Mouse (Mus musculus): ENCODE data around the gene H2-D1. TPM values are rescaled to one million over a fixed set of nuclear protein-coding genes. Genes with fewer than 3 reads are reported as not detected.
"Not testable (repeated sequence)": the region's sequence is repeated elsewhere in the genome, so short reads cannot be mapped to it uniquely, and the experiment has no call there.

Gene H2-D1
- polyA plus RNA-seq, 1 experiment from 2014 or later, result 37.7 TPM

DNA sequence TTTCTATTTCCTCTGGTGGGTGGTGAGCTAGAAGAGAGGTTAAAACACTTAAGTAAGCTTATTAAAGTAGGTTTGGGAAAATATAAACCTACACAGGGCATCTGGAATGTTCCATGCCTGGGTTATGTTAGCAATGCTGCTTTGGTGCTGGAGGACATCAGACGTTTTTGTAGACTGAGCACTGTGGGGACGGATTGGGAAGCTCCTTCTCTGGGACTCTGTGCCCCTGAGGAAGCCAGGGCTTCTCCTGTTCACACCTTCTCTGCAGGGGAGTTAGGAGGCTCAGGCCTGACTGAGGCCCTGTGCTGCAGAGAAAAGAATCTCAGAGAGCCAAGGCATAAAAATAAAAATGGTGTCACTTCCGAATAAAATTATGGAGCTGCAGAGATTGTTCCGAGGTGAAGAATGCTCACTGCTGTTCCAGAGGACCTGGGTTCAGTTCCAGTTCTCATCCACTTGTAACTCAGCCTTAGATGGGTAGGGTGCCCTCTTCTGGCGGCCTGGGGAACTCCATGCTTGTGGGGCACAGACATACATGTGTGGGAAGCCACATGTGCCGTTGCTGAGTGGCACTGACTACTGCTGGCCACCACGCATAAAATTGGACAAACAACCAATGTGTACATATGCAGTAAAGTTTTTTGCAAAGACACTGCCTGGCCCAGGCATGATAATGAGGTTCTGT, 37.9 kb downstream of the H2-D1 start:
- not testable (repeated sequence) for H3K4me1 ChIP-seq; H3K36me3 ChIP-seq (ENCODE audit: poor library complexity, severe bottlenecking); H3K27ac ChIP-seq; ATAC-seq; H3K4me3 ChIP-seq; H3K9me3 ChIP-seq (replicated peaks); H3K27me3 ChIP-seq; H3K9ac ChIP-seq; H3K4me2 ChIP-seq
- WGBS, result 91% methylated on average over 7 of the region's 7 CpGs

DNA sequence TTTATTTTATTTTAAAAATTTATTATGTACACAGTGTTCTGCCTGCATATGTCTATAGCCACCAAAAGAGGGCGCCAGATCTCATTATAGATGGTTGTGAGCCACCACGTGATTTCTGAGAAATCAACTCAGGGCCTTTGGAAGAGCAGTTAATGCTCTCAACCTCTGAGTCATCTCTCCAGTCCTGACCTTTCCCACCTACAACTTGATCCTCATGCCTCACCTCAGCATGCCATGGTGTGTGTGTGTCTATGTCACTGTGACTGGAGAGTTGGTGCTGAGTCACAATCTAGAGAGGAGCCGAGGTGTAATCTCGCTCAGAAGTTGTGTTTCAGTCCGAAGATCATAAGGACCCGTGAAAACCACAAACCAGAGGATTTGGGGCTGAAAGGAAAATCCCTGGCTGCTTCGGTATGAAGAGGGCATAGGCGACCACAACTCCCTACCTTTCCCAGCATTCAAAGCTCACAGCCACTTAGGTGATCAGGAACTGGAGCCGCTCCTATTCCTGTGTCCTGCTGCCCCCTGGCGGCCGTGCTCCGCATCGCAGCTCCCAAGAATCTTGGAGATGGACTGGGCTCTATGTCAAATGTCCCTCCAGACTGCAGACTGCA, 39.2 kb downstream of the H2-D1 start:
- H3K4me3 ChIP-seq, result no peak overlapping the region
- 0 out of 2 replicates have a peak, but pooled peaks cover 4% of the 10 kb centered on the region for H3K9me3 ChIP-seq (replicated peaks)
- H3K9ac ChIP-seq, result no peak overlapping the region
- no peak overlapping the region for H3K27ac ChIP-seq
- no peaks in the 10 kb centered on the region for H3K27me3 ChIP-seq
- H3K4me2 ChIP-seq, result no peak overlapping the region
- H3K36me3 ChIP-seq (ENCODE audit: poor library complexity, severe bottlenecking), result no peaks in the 10 kb centered on the region
- no peak for ATAC-seq
- H3K4me1 ChIP-seq, result no peaks in the 10 kb centered on the region
- 21% methylated on average over 13 of the region's 13 CpGs for WGBS

DNA sequence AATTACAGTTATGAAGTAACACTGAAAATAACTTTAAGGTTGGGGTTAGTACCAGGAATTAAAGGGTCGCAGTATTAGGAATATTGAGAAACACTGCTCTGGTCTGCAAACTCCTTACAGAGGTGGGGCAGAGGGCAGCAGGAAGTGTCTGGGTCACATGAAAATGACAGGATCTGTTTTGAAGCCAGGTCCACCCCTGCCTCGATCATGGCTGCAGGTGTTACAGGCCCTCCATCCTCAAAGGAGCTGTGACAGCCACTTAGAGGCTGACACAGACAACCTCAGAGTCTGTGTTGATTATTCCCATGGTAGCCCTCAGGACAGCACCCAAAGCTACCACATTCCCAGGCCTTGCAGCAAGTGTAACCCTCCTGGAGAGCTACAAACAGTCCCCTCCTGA, 40.7 kb downstream of the H2-D1 start:
- Histone ChIP-seq H3K4me2 (no peak overlapping the region), H3K4me3 (no peak overlapping the region), H3K9ac (no peak overlapping the region), H3K27me3 (no peaks in the 10 kb centered on the region), H3K36me3 (ENCODE audit: poor library complexity, severe bottlenecking) (no peaks in the 10 kb centered on the region), H3K9me3 (replicated peaks) (0 out of 2 replicates have a peak, but pooled peaks cover 4% of the 10 kb centered on the region), H3K27ac (no peak overlapping the region), H3K4me1 (no peaks in the 10 kb centered on the region)
- ATAC-seq, result no peak
- WGBS, result 88% methylated on average over 2 of the region's 2 CpGs

DNA sequence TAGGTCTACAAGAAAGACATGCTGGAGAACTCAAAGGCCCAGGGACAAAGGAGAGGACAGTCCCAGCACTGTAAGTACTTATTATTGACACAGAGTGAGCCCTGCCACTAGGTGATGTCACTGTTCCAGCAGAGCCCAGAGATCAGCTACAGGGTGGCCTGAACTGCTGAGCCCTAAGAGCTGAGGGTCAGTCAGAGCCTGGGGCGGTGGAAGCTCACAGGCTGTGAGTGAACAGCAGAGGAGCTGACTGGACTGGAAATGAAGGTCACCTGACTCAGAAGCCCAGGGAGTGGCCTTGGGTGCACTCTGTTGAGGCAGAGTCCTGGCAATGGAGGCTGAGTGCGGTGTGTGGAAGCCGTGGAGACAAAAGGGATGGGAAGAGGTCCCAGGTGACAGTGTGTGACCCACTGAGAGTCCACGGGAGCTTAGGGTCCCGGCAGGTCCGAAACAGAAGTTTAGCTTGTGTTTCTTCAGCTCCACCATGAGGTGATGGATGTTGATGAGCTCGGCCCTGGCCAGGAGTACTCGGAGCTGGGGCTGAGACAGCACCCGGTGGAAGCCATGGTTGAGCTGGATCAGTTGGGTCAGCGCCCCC, 41.3 kb downstream of the H2-D1 start:
- H3K27me3 ChIP-seq, result peaks cover 5% of the 10 kb centered on the region; the same call in 1 of the 2 replicates
- H3K36me3 ChIP-seq (ENCODE audit: poor library complexity, severe bottlenecking), result no peaks in the 10 kb centered on the region
- no peak overlapping the region for H3K9ac ChIP-seq
- H3K4me2 ChIP-seq, result no peak overlapping the region
- no peaks in the 10 kb centered on the region for H3K4me1 ChIP-seq
- no peak overlapping the region for H3K4me3 ChIP-seq
- 87% methylated on average over 10 of the region's 10 CpGs for WGBS
- no peak for ATAC-seq
- H3K27ac ChIP-seq, result no peak overlapping the region
- H3K9me3 ChIP-seq (replicated peaks), result 0 out of 2 replicates have a peak, but pooled peaks cover 4% of the 10 kb centered on the region

DNA sequence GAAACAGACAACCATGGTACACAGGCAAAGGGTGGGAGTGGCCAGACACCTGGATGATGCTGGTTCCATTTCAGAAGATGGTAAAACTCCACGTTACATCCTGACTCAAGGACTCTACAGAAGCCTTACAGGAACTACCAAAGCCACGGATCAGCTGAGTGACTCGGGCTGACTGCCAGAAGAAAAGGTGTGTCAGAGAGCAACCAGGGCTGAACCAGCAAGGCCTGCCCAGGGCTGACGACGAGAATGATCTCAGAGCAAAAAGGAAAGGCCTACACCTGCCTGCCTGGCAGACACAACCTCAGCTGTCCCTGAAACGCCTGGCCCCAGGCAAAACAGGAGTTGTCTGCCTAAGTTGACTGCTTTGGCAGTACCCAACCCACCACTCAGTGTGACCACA, 41.9 kb downstream of the H2-D1 start:
- ATAC-seq, result no peak
- Histone ChIP-seq H3K36me3 (ENCODE audit: poor library complexity, severe bottlenecking) (no peaks in the 10 kb centered on the region), H3K4me2 (no peak overlapping the region), H3K27me3 (peaks cover 8% of the 10 kb centered on the region; the same call in 1 of the 2 replicates), H3K4me3 (no peak overlapping the region), H3K9me3 (replicated peaks) (0 out of 2 replicates have a peak, but pooled peaks cover 4% of the 10 kb centered on the region), H3K4me1 (no peaks in the 10 kb centered on the region), H3K27ac (no peak overlapping the region), H3K9ac (no peak overlapping the region)
- WGBS, result 74% methylated on average over 6 of the region's 6 CpGs

DNA sequence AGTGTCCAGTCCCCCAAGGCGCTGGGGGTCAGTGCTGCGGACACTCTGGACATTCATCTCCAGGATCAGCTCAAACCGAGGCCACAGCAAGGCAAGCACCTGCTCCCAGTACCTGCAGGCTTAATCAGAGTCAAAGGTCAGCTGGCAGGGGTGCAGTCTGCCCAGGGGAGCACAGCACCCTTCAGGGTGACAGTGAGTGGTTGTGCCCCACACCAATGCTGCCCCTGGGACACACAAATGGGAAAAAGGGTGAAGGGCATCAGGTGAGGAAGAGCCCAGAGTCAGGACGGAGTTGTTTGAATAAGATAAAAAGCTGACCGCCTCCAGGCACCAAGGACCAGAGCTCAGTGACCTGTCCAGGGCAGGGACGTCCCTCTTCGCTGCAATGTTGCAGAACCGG, 42.4 kb downstream of the H2-D1 start:
- ATAC-seq; H3K4me3 ChIP-seq; H3K4me1 ChIP-seq; H3K27me3 ChIP-seq; H3K9me3 ChIP-seq (replicated peaks); H3K36me3 ChIP-seq (ENCODE audit: poor library complexity, severe bottlenecking); H3K27ac ChIP-seq; H3K9ac ChIP-seq; H3K4me2 ChIP-seq: not testable (repeated sequence)
- WGBS, result 86% methylated on average over 8 of the region's 8 CpGs

Small RNAs within 50 kb of the gene (microRNA-seq; reads per million reads assigned to microRNA genes)
- 4.8 reads per million, percentile 14 among the genes with 10 or more reads in this experiment for gene Mir6975
- gene Mir8094, result not detected

Other genes with a start within 250 kb of the H2-D1 start
- gene Vwa7, start 246.2 kb upstream of the H2-D1 start, polyA plus RNA-seq (2015; fragmentation: Nextera tagmentation; extraction: Ambion mirVana), result 0.18 and 0.20 TPM in 2 replicates
- gene Sapcd1, start 234.7 kb upstream of the H2-D1 start, polyA plus RNA-seq (2015; fragmentation: Nextera tagmentation; extraction: Ambion mirVana), result 7.2 and 7.8 TPM in 2 replicates
- gene Msh5, start 216.0 kb upstream of the H2-D1 start, polyA plus RNA-seq (2015; fragmentation: Nextera tagmentation; extraction: Ambion mirVana), result 4.5 and 5.9 TPM in 2 replicates
- gene Clic1, start 212.8 kb upstream of the H2-D1 start, polyA plus RNA-seq (2015; fragmentation: Nextera tagmentation; extraction: Ambion mirVana), result 141 and 147 TPM in 2 replicates
- gene Ddah2, start 203.7 kb upstream of the H2-D1 start, polyA plus RNA-seq (2015; fragmentation: Nextera tagmentation; extraction: Ambion mirVana), result 543 and 566 TPM in 2 replicates
- not detected in 2 replicates for gene Ly6g6c, start 197.3 kb upstream of the H2-D1 start, polyA plus RNA-seq (2015; fragmentation: Nextera tagmentation; extraction: Ambion mirVana)
- 0.29 and 0.56 TPM in 2 replicates for gene Mpig6b, start 196.5 kb upstream of the H2-D1 start, polyA plus RNA-seq (2015; fragmentation: Nextera tagmentation; extraction: Ambion mirVana)
- gene Ly6g6e, start 185.8 kb upstream of the H2-D1 start, polyA plus RNA-seq (2015; fragmentation: Nextera tagmentation; extraction: Ambion mirVana), result 1.7 and 2.3 TPM in 2 replicates
- gene Ly6g6d, start 184.7 kb upstream of the H2-D1 start, polyA plus RNA-seq (2015; fragmentation: Nextera tagmentation; extraction: Ambion mirVana), result 0.58 and 0.81 TPM in 2 replicates
- gene Ly6g6f, start 177.1 kb upstream of the H2-D1 start, polyA plus RNA-seq (2015; fragmentation: Nextera tagmentation; extraction: Ambion mirVana), result 0.25 TPM in 1 of 2 replicates, not detected in the other
- gene Abhd16a, start 173.5 kb upstream of the H2-D1 start, polyA plus RNA-seq (2015; fragmentation: Nextera tagmentation; extraction: Ambion mirVana), result 74.9 and 77.6 TPM in 2 replicates
- gene Ly6g5c, start 154.5 kb upstream of the H2-D1 start, polyA plus RNA-seq (2015; fragmentation: Nextera tagmentation; extraction: Ambion mirVana), result not detected in 2 replicates
- 1.2 and 1.3 TPM in 2 replicates for gene Ly6g5b, start 147.3 kb upstream of the H2-D1 start, polyA plus RNA-seq (2015; fragmentation: Nextera tagmentation; extraction: Ambion mirVana)
- 32.4 and 33.3 TPM in 2 replicates for gene Gpank1, start 141.3 kb upstream of the H2-D1 start, polyA plus RNA-seq (2015; fragmentation: Nextera tagmentation; extraction: Ambion mirVana)
- gene Csnk2b, start 140.7 kb upstream of the H2-D1 start, polyA plus RNA-seq (2015; fragmentation: Nextera tagmentation; extraction: Ambion mirVana), result 339 and 356 TPM in 2 replicates
- 8.3 and 8.6 TPM in 2 replicates for gene D17H6S53E, start 136.4 kb upstream of the H2-D1 start, polyA plus RNA-seq (2015; fragmentation: Nextera tagmentation; extraction: Ambion mirVana)
- 0.93 and 0.99 TPM in 2 replicates for gene Apom, start 130.7 kb upstream of the H2-D1 start, polyA plus RNA-seq (2015; fragmentation: Nextera tagmentation; extraction: Ambion mirVana)
- 82.5 and 82.6 TPM in 2 replicates for gene Bag6, start 127.6 kb upstream of the H2-D1 start, polyA plus RNA-seq (2015; fragmentation: Nextera tagmentation; extraction: Ambion mirVana)
- 213 TPM in 2 replicates for gene Prrc2a, start 97.8 kb upstream of the H2-D1 start, polyA plus RNA-seq (2015; fragmentation: Nextera tagmentation; extraction: Ambion mirVana)
- 5.6 and 6.0 TPM in 2 replicates for gene Aif1, start 86.7 kb upstream of the H2-D1 start, polyA plus RNA-seq (2015; fragmentation: Nextera tagmentation; extraction: Ambion mirVana)
- gene Lst1, start 74.3 kb upstream of the H2-D1 start, polyA plus RNA-seq (2015; fragmentation: Nextera tagmentation; extraction: Ambion mirVana), result 3.5 and 4.2 TPM in 2 replicates
- gene Ltb, start 68.3 kb upstream of the H2-D1 start, polyA plus RNA-seq (2015; fragmentation: Nextera tagmentation; extraction: Ambion mirVana), result 0.20 TPM in 1 of 2 replicates, not detected in the other
- not detected in 2 replicates for gene Tnf, start 60.7 kb upstream of the H2-D1 start, polyA plus RNA-seq (2015; fragmentation: Nextera tagmentation; extraction: Ambion mirVana)
- 0.16 TPM in 1 of 2 replicates, not detected in the other for gene Lta, start 57.4 kb upstream of the H2-D1 start, polyA plus RNA-seq (2015; fragmentation: Nextera tagmentation; extraction: Ambion mirVana)
- gene Gm16181, start 41.9 kb upstream of the H2-D1 start, polyA plus RNA-seq (2015; fragmentation: Nextera tagmentation; extraction: Ambion mirVana), result 0.37 and 0.59 TPM in 2 replicates
- 20.8 and 24.3 TPM in 2 replicates for gene Atp6v1g2, start 29.1 kb upstream of the H2-D1 start, polyA plus RNA-seq (2015; fragmentation: Nextera tagmentation; extraction: Ambion mirVana)
- gene Nfkbil1, start 26.9 kb upstream of the H2-D1 start, polyA plus RNA-seq (2015; fragmentation: Nextera tagmentation; extraction: Ambion mirVana), result 10.5 and 11.2 TPM in 2 replicates
- gene Ddx39b, start 21.0 kb upstream of the H2-D1 start, polyA plus RNA-seq (2015; fragmentation: Nextera tagmentation; extraction: Ambion mirVana), result 592 and 632 TPM in 2 replicates
- not detected in 2 replicates for gene H2-Q1, start 57.7 kb downstream of the H2-D1 start, polyA plus RNA-seq (2015; fragmentation: Nextera tagmentation; extraction: Ambion mirVana)
- gene H2-Q2, start 79.5 kb downstream of the H2-D1 start, polyA plus RNA-seq (2015; fragmentation: Nextera tagmentation; extraction: Ambion mirVana), result 0.14 and 0.15 TPM in 2 replicates
- gene H2-Q4, start 116.9 kb downstream of the H2-D1 start, polyA plus RNA-seq (2015; fragmentation: Nextera tagmentation; extraction: Ambion mirVana), result 0.89 and 1.2 TPM in 2 replicates
- 0.22 and 0.43 TPM in 2 replicates for gene H2-Q6, start 162.1 kb downstream of the H2-D1 start, polyA plus RNA-seq (2015; fragmentation: Nextera tagmentation; extraction: Ambion mirVana)
- 2.1 and 2.5 TPM in 2 replicates for gene H2-Q7, start 176.4 kb downstream of the H2-D1 start, polyA plus RNA-seq (2015; fragmentation: Nextera tagmentation; extraction: Ambion mirVana)
- gene H2-Q10, start 207.4 kb downstream of the H2-D1 start, polyA plus RNA-seq (2015; fragmentation: Nextera tagmentation; extraction: Ambion mirVana), result 0.55 TPM in 1 of 2 replicates, not detected in the other
- not detected in 2 replicates for gene Pou5f1, start 243.3 kb downstream of the H2-D1 start, polyA plus RNA-seq (2015; fragmentation: Nextera tagmentation; extraction: Ambion mirVana)